Mouse (Mus musculus): ENCODE results near the gene Sptbn4. TPM values are rescaled to one million over a fixed set of nuclear protein-coding genes. Genes with fewer than 3 reads are reported as not detected.

Sptbn4 gene
- polyA plus RNA-seq, 1 experiment from 2014 or later, result 4.1 TPM

DNA sequence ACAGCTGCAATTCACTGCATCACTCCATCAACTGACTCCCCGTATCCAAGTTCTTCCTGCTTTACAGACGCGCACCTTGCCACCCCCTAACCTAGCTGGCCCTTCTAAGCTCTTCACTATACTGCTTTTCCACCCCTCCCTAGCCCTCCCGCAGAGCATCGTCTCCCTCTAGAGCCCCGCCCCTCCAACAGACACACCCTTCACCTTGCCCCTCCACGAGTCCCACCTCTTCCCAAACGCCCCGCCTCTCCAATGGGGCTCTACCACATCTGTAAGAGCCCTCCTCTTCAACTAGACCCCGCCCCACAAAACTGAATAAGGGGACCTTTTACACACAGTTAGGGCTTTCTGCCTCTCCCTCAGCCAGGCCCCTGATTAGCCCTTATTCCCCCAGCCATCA lies 13.7 kb downstream of the Sptbn4 start:
- WGBS, result 14% methylated on average over 10 of the region's 10 CpGs
- DNase-seq (no peak), ATAC-seq (ENCODE audit: low FRiP score, low TSS enrichment) (no peak)
- H3K27ac ChIP-seq (replicated peaks; ENCODE audit: low read depth, low read length), result no peak overlapping the region
- no peaks in the 10 kb centered on the region for H3K4me1 ChIP-seq (ENCODE audit: control insufficient read depth, insufficient read depth, low read length)
- no peak overlapping the region for H3K4me3 ChIP-seq (replicated peaks; ENCODE audit: low read depth, low read length)
- no peaks in the 10 kb centered on the region for H3K36me3 ChIP-seq (ENCODE audit: control insufficient read depth, insufficient read depth, low read length)
- peaks cover 6% of the 10 kb centered on the region; the same call in 1 of the 2 replicates for H3K9me3 ChIP-seq (ENCODE audit: control insufficient read depth, low read length)
- H3K9ac ChIP-seq (replicated peaks; ENCODE audit: low read length), result no peak overlapping the region
- H3K4me2 ChIP-seq (ENCODE audit: low read length), result no peak overlapping the region
- peaks cover 17% of the 10 kb centered on the region; the same call in 1 of the 2 replicates for H3K27me3 ChIP-seq (ENCODE audit: control insufficient read depth, insufficient read depth, low read length)

GRCm38 (mm10) chr7:27433349-27433748 lies 14.1 kb downstream of the Sptbn4 start:
- H3K36me3 ChIP-seq (ENCODE audit: control insufficient read depth, insufficient read depth, low read length), result no peaks in the 10 kb centered on the region
- no peak overlapping the region for H3K4me3 ChIP-seq (replicated peaks; ENCODE audit: low read depth, low read length)
- ATAC-seq (ENCODE audit: low FRiP score, low TSS enrichment) (no peak), DNase-seq (no peak)
- H3K4me1 ChIP-seq (ENCODE audit: control insufficient read depth, insufficient read depth, low read length), result no peaks in the 10 kb centered on the region
- peaks cover 17% of the 10 kb centered on the region; the same call in 1 of the 2 replicates for H3K27me3 ChIP-seq (ENCODE audit: control insufficient read depth, insufficient read depth, low read length)
- no peak overlapping the region for H3K9ac ChIP-seq (replicated peaks; ENCODE audit: low read length)
- 35% methylated on average over 10 of the region's 10 CpGs for WGBS
- H3K9me3 ChIP-seq (ENCODE audit: control insufficient read depth, low read length), result peaks cover 6% of the 10 kb centered on the region; the same call in 1 of the 2 replicates
- no peak overlapping the region for H3K4me2 ChIP-seq (ENCODE audit: low read length)
- H3K27ac ChIP-seq (replicated peaks; ENCODE audit: low read depth, low read length), result no peak overlapping the region

- no peaks in the 10 kb centered on the region for H3K4me1 ChIP-seq (ENCODE audit: control insufficient read depth, insufficient read depth, low read length)
- ATAC-seq (ENCODE audit: low FRiP score, low TSS enrichment) (no peak), DNase-seq (no peak)
- no peak overlapping the region for H3K9ac ChIP-seq (replicated peaks; ENCODE audit: low read length)
- H3K36me3 ChIP-seq (ENCODE audit: control insufficient read depth, insufficient read depth, low read length), result peaks cover 15% of the 10 kb centered on the region; the same call in 1 of the 2 replicates
- H3K27me3 ChIP-seq (ENCODE audit: control insufficient read depth, insufficient read depth, low read length), result 0 out of 2 replicates have a peak, but pooled peaks cover 8% of the 10 kb centered on the region
- H3K4me3 ChIP-seq (replicated peaks; ENCODE audit: low read depth, low read length), result no peak overlapping the region
- H3K9me3 ChIP-seq (ENCODE audit: control insufficient read depth, low read length), result peaks cover 6% of the 10 kb centered on the region; the same call in 1 of the 2 replicates
- H3K4me2 ChIP-seq (ENCODE audit: low read length), result no peak overlapping the region
- 73% methylated on average over 2 of the region's 2 CpGs for WGBS
- H3K27ac ChIP-seq (replicated peaks; ENCODE audit: low read depth, low read length), result no peak overlapping the region
Measured at GRCm38 (mm10) chr7:27429135-27429534, 18.4 kb downstream of the Sptbn4 start.

GRCm38 (mm10) chr7:27428002-27428401 lies 19.5 kb downstream of the Sptbn4 start:
- H3K27ac ChIP-seq (replicated peaks; ENCODE audit: low read depth, low read length), result no peak overlapping the region
- H3K27me3 ChIP-seq (ENCODE audit: control insufficient read depth, insufficient read depth, low read length), result no peaks in the 10 kb centered on the region
- H3K9me3 ChIP-seq (ENCODE audit: control insufficient read depth, low read length), result peaks cover 6% of the 10 kb centered on the region; the same call in 1 of the 2 replicates
- no peak overlapping the region for H3K4me3 ChIP-seq (replicated peaks; ENCODE audit: low read depth, low read length)
- WGBS, result 87% methylated on average over 11 of the region's 11 CpGs
- DNase-seq (no peak), ATAC-seq (ENCODE audit: low FRiP score, low TSS enrichment) (no peak)
- H3K9ac ChIP-seq (replicated peaks; ENCODE audit: low read length), result no peak overlapping the region
- H3K4me2 ChIP-seq (ENCODE audit: low read length), result no peak overlapping the region
- H3K4me1 ChIP-seq (ENCODE audit: control insufficient read depth, insufficient read depth, low read length), result no peaks in the 10 kb centered on the region
- peaks cover 15% of the 10 kb centered on the region; the same call in 1 of the 2 replicates for H3K36me3 ChIP-seq (ENCODE audit: control insufficient read depth, insufficient read depth, low read length)

GRCm38 (mm10) chr7:27427387-27427786 lies 20.1 kb downstream of the Sptbn4 start:
- no peaks in the 10 kb centered on the region for H3K27me3 ChIP-seq (ENCODE audit: control insufficient read depth, insufficient read depth, low read length)
- H3K36me3 ChIP-seq (ENCODE audit: control insufficient read depth, insufficient read depth, low read length), result peaks cover 15% of the 10 kb centered on the region; the same call in 1 of the 2 replicates
- H3K4me1 ChIP-seq (ENCODE audit: control insufficient read depth, insufficient read depth, low read length), result no peaks in the 10 kb centered on the region
- H3K4me2 ChIP-seq (ENCODE audit: low read length), result no peak overlapping the region
- peaks cover 6% of the 10 kb centered on the region; the same call in 1 of the 2 replicates for H3K9me3 ChIP-seq (ENCODE audit: control insufficient read depth, low read length)
- ATAC-seq (ENCODE audit: low FRiP score, low TSS enrichment) (no peak), DNase-seq (no peak)
- no peak overlapping the region for H3K4me3 ChIP-seq (replicated peaks; ENCODE audit: low read depth, low read length)
- H3K9ac ChIP-seq (replicated peaks; ENCODE audit: low read length), result no peak overlapping the region
- WGBS, result 73% methylated on average over 1 of the region's 1 CpGs
- no peak overlapping the region for H3K27ac ChIP-seq (replicated peaks; ENCODE audit: low read depth, low read length)

- Histone ChIP-seq H3K9ac (replicated peaks; ENCODE audit: low read length) (no peak overlapping the region), H3K9me3 (ENCODE audit: control insufficient read depth, low read length) (no peaks in the 10 kb centered on the region), H3K36me3 (ENCODE audit: control insufficient read depth, insufficient read depth, low read length) (peaks cover 15% of the 10 kb centered on the region; the same call in 1 of the 2 replicates), H3K4me3 (replicated peaks; ENCODE audit: low read depth, low read length) (no peak overlapping the region), H3K27ac (replicated peaks; ENCODE audit: low read depth, low read length) (no peak overlapping the region), H3K4me2 (ENCODE audit: low read length) (no peak overlapping the region), H3K27me3 (ENCODE audit: control insufficient read depth, insufficient read depth, low read length) (no peaks in the 10 kb centered on the region), H3K4me1 (ENCODE audit: control insufficient read depth, insufficient read depth, low read length) (no peaks in the 10 kb centered on the region)
- 88% methylated on average over 12 of the region's 12 CpGs for WGBS
- DNase-seq, result no peak
- ATAC-seq (ENCODE audit: low FRiP score, low TSS enrichment), result no peak
Measured at GRCm38 (mm10) chr7:27423556-27424326, 23.7 kb downstream of the Sptbn4 start.

GRCm38 (mm10) chr7:27419101-27419500 lies 28.4 kb downstream of the Sptbn4 start:
- Histone ChIP-seq H3K27me3 (ENCODE audit: control insufficient read depth, insufficient read depth, low read length) (no peaks in the 10 kb centered on the region), H3K4me2 (ENCODE audit: low read length) (no peak overlapping the region), H3K4me3 (replicated peaks; ENCODE audit: low read depth, low read length) (no peak overlapping the region), H3K9ac (replicated peaks; ENCODE audit: low read length) (no peak overlapping the region), H3K27ac (replicated peaks; ENCODE audit: low read depth, low read length) (no peak overlapping the region), H3K36me3 (ENCODE audit: control insufficient read depth, insufficient read depth, low read length) (no peaks in the 10 kb centered on the region), H3K4me1 (ENCODE audit: control insufficient read depth, insufficient read depth, low read length) (no peaks in the 10 kb centered on the region), H3K9me3 (ENCODE audit: control insufficient read depth, low read length) (no peaks in the 10 kb centered on the region)
- DNase-seq (no peak), ATAC-seq (ENCODE audit: low FRiP score, low TSS enrichment) (no peak)
- WGBS, result 81% methylated on average over 3 of the region's 3 CpGs

GRCm38 (mm10) chr7:27417151-27417550 lies 30.3 kb downstream of the Sptbn4 start:
- ATAC-seq (ENCODE audit: low FRiP score, low TSS enrichment) (no peak), DNase-seq (no peak)
- no peaks in the 10 kb centered on the region for H3K4me1 ChIP-seq (ENCODE audit: control insufficient read depth, insufficient read depth, low read length)
- no peaks in the 10 kb centered on the region for H3K27me3 ChIP-seq (ENCODE audit: control insufficient read depth, insufficient read depth, low read length)
- H3K4me3 ChIP-seq (replicated peaks; ENCODE audit: low read depth, low read length), result no peak overlapping the region
- no peak overlapping the region for H3K9ac ChIP-seq (replicated peaks; ENCODE audit: low read length)
- H3K4me2 ChIP-seq (ENCODE audit: low read length), result no peak overlapping the region
- H3K27ac ChIP-seq (replicated peaks; ENCODE audit: low read depth, low read length), result no peak overlapping the region
- 79% methylated on average over 2 of the region's 2 CpGs for WGBS
- H3K36me3 ChIP-seq (ENCODE audit: control insufficient read depth, insufficient read depth, low read length), result no peaks in the 10 kb centered on the region
- peaks cover 3% of the 10 kb centered on the region; the same call in 1 of the 2 replicates for H3K9me3 ChIP-seq (ENCODE audit: control insufficient read depth, low read length)
